In genomic region chr12:105092730-105093440, GRCm38 (mm10) we compare ENCODE assay signal across 16 mouse cellular contexts. TPM values are rescaled to one million over a fixed set of nuclear protein-coding genes. Genes with fewer than 3 reads are reported as not detected.
A peak's percentile ranks its signal among the peaks of the same experiment; 100 is the strongest.
DNase-seq lines count a peak whose midpoint lies in the region; ATAC-seq and TF ChIP-seq lines count a peak whose summit lies in the region.
"Had no signal": no experiment of that assay in that cellular context is flagged by ENCODE, and none has a peak within 500 bp of the region (broad histone marks: within the 10 kb centered on the region; RNA-seq: fewer than 3 reads in every experiment).

No protein-coding gene starts in this region.

- peak overlapping the region; percentile 50 for H3K27ac ChIP-seq in olfactory bulb, adult 2 months (ENCODE audit: insufficient read depth, low read depth, low read length)
- no peak overlapping the region for H3K27ac ChIP-seq in heart, embryonic 12.5 days (ENCODE audit: poor library complexity, severe bottlenecking)
- H3K27ac ChIP-seq: heart, embryonic 15.5 days; layer of hippocampus, adult 2 months; limb, embryonic 13.5 days; macrophage had no signal

- DNase-seq in cerebellum, postnatal 10 days = peak; percentile 61 to 67
- DNase-seq in cerebellum, adult 8-10 months = no peak
- DNase-seq in lung, postnatal 25 days (ENCODE audit: low spot score) = peak; percentile 54
- DNase-seq in lung, adult 2 months = no peak
- peak; percentile 63 for DNase-seq in lung, postnatal 36 days
- no peak for DNase-seq in heart, postnatal 14 days
- DNase-seq: gastrocnemius, postnatal 14 days; kidney, adult 2 months had no signal

- TF ChIP-seq CTCF in lung, adult 2 months (IDR thresholded peaks at IDR 0.05; ENCODE audit: insufficient read depth, low read length) = no peak
- no peak for TF ChIP-seq CTCF in olfactory bulb, adult 2 months (IDR thresholded peaks at IDR 0.05; ENCODE audit: insufficient read depth, low read depth, low read length)

- TF ChIP-seq POLR2A in lung, adult 2 months (IDR thresholded peaks at IDR 0.05; ENCODE audit: borderline replicate concordance, extremely low read depth, low read depth, low read length) = no peak
- TF ChIP-seq POLR2A in olfactory bulb, adult 2 months (IDR thresholded peaks at IDR 0.05; ENCODE audit: insufficient read depth, low read depth, low read length) = no peak

- H3K36me3 ChIP-seq in heart, embryonic 12.5 days = no peaks in the 10 kb centered on the region
- H3K36me3 ChIP-seq: heart, embryonic 15.5 days; limb, embryonic 13.5 days had no signal

- no peaks in the 10 kb centered on the region for H3K4me1 ChIP-seq in lung, adult 2 months (ENCODE audit: control insufficient read depth, insufficient read depth, low read length)
- peaks cover 12% of the 10 kb centered on the region for H3K4me1 ChIP-seq in olfactory bulb, adult 2 months (ENCODE audit: control insufficient read depth, insufficient read depth, low read length)
- H3K4me1 ChIP-seq in heart, embryonic 12.5 days (replicated peaks) = no peaks in the 10 kb centered on the region

- 49% methylated on average over 9 of the region's 9 CpGs for WGBS in lung, adult 2 months
- WGBS in olfactory bulb, adult 2 months = 19% methylated on average over 9 of the region's 9 CpGs
- WGBS in heart, embryonic 12.5 days = 58% methylated on average over 9 of the region's 9 CpGs

- no peak for ATAC-seq in heart, embryonic 12.5 days (ENCODE audit: insufficient number of reproducible peaks, low FRiP score)
- ATAC-seq: activated CD4-positive, CD25-positive, alpha-beta regulatory T cell, adult 4 months had no signal

- no peaks in the 10 kb centered on the region for H3K9me3 ChIP-seq in heart, embryonic 12.5 days (replicated peaks)
- H3K9me3 ChIP-seq: heart, embryonic 15.5 days had no signal

- H3K27me3 ChIP-seq in heart, embryonic 12.5 days (replicated peaks) = 0 out of 2 replicates have a peak, but pooled peaks cover 4% of the 10 kb centered on the region
- H3K27me3 ChIP-seq: heart, embryonic 15.5 days; limb, embryonic 13.5 days had no signal

- H3K4me2 ChIP-seq in heart, embryonic 12.5 days = no peak overlapping the region
- H3K4me2 ChIP-seq: heart, embryonic 15.5 days had no signal

- H3K4me3 ChIP-seq in lung, adult 2 months (replicated peaks; ENCODE audit: extremely low read depth, low read depth, low read length) = no peak overlapping the region
- no peak overlapping the region for H3K4me3 ChIP-seq in olfactory bulb, adult 2 months (ENCODE audit: insufficient read depth, low read depth, low read length)
- no peak overlapping the region for H3K4me3 ChIP-seq in heart, embryonic 12.5 days
- H3K4me3 ChIP-seq: heart, embryonic 15.5 days; layer of hippocampus, adult 2 months; limb, embryonic 13.5 days had no signal

- no peak overlapping the region for H3K9ac ChIP-seq in heart, embryonic 12.5 days
- H3K9ac ChIP-seq: heart, embryonic 15.5 days; limb, embryonic 13.5 days had no signal

- intact Hi-C loops in heart, postnatal 14 days (cut with DNase I) = no loop called here

RNA-seq across cellular contexts. Expression of gene Tcl1b2, which starts 52.9 kb away (rescaled TPM):
- not detected in 2 replicates for polyA plus RNA-seq in lung, adult 2 months (2012; rRNA removed)
- polyA plus RNA-seq in olfactory bulb, adult 2 months (2012; ENCODE audit: insufficient read depth, insufficient read length, low replicate concordance, missing spikeins) = not detected in 2 replicates
- total RNA-seq in heart, postnatal 14 days (2021) = not detected
- polyA plus RNA-seq in heart, embryonic 12.5 days (2016; fragmentation: Nextera tagmentation; extraction: Ambion mirVana) = not detected in 2 replicates
- total RNA-seq: gastrocnemius, postnatal 14 days; layer of hippocampus, adult 2 months had no signal
- polyA plus RNA-seq: activated CD4-positive, CD25-positive, alpha-beta regulatory T cell, adult 4 months; heart, embryonic 15.5 days; kidney, adult 2 months; limb, embryonic 13.5 days; macrophage; small intestine, adult 2 months had no signal

Comparison
In these comparisons a context has a peak if more than half of its experiments do, and no peak if none do; other contexts are left out.
1. DNase-seq: peak in cerebellum, postnatal 10 days (2 of 2), lung, postnatal 25 days (single experiment) and lung, postnatal 36 days (single experiment); none in cerebellum, adult 8-10 months (single experiment), lung, adult 2 months (single experiment) and heart, postnatal 14 days (0 of 2).